Mouse (Mus musculus): Measurements from ENCODE around the gene Nrxn3. TPM values are rescaled to one million over a fixed set of nuclear protein-coding genes. Genes with fewer than 3 reads are reported as not detected.

Gene Nrxn3
- polyA plus RNA-seq, 1 experiment from 2014 or later = 5.2 TPM

DNA sequence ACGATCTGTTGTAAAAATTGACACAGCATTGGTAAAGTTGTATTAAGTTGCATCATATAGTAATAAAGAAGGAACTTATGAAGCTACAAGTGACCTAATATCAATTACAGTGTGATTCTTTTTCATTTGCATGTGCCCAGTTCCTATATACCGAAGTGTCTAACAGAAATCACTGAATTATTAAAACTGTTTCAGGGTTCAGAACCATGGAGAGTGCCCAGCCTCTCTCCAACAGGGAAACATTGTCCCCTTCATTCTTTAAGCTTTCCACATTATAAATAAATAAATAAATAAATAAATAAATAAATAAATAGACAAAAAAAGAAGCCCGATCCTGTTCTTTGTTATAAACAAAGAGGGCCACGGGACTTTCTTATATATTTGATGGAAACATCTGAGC, 140.4 kb downstream of the Nrxn3 start:
- H3K4me1 ChIP-seq (ENCODE audit: control insufficient read depth, insufficient read depth, low read length) = no peaks in the 10 kb centered on the region
- H3K27ac ChIP-seq (ENCODE audit: low read depth, low read length) = no peak overlapping the region
- H3K36me3 ChIP-seq (ENCODE audit: control insufficient read depth, insufficient read depth, low read length) = no peaks in the 10 kb centered on the region
- 82% methylated on average over 4 of the region's 4 CpGs for WGBS
- no peaks in the 10 kb centered on the region for H3K9me3 ChIP-seq (ENCODE audit: control insufficient read depth, low read length)
- H3K9ac ChIP-seq (ENCODE audit: low read depth, low read length) = no peak overlapping the region
- H3K27me3 ChIP-seq (ENCODE audit: control insufficient read depth, insufficient read depth, low read length) = no peaks in the 10 kb centered on the region
- H3K4me2 ChIP-seq (replicated peaks; ENCODE audit: low read depth, low read length) = no peak overlapping the region
- no peak for ATAC-seq (ENCODE audit: low FRiP score, low TSS enrichment)
- H3K4me3 ChIP-seq (ENCODE audit: low read length) = no peak overlapping the region

GRCm38 (mm10) chr12:88868288-88868687, 145.6 kb downstream of the Nrxn3 start:
- Histone ChIP-seq H3K4me1 (ENCODE audit: control insufficient read depth, insufficient read depth, low read length) (no peaks in the 10 kb centered on the region), H3K27me3 (ENCODE audit: control insufficient read depth, insufficient read depth, low read length) (no peaks in the 10 kb centered on the region), H3K4me3 (ENCODE audit: low read length) (no peak overlapping the region), H3K9ac (ENCODE audit: low read depth, low read length) (no peak overlapping the region), H3K36me3 (ENCODE audit: control insufficient read depth, insufficient read depth, low read length) (no peaks in the 10 kb centered on the region), H3K27ac (ENCODE audit: low read depth, low read length) (no peak overlapping the region), H3K9me3 (ENCODE audit: control insufficient read depth, low read length) (no peaks in the 10 kb centered on the region), H3K4me2 (replicated peaks; ENCODE audit: low read depth, low read length) (no peak overlapping the region)
- no peak for ATAC-seq (ENCODE audit: low FRiP score, low TSS enrichment)

GRCm38 (mm10) chr12:88897331-88897730, 174.7 kb downstream of the Nrxn3 start:
- Histone ChIP-seq H3K4me1 (ENCODE audit: control insufficient read depth, insufficient read depth, low read length) (no peaks in the 10 kb centered on the region), H3K9me3 (ENCODE audit: control insufficient read depth, low read length) (no peaks in the 10 kb centered on the region), H3K9ac (ENCODE audit: low read depth, low read length) (no peak overlapping the region), H3K4me3 (ENCODE audit: low read length) (no peak overlapping the region), H3K4me2 (replicated peaks; ENCODE audit: low read depth, low read length) (no peak overlapping the region), H3K27ac (ENCODE audit: low read depth, low read length) (no peak overlapping the region), H3K27me3 (ENCODE audit: control insufficient read depth, insufficient read depth, low read length) (no peaks in the 10 kb centered on the region), H3K36me3 (ENCODE audit: control insufficient read depth, insufficient read depth, low read length) (no peaks in the 10 kb centered on the region)
- 58% methylated on average over 1 of the region's 1 CpGs for WGBS
- no peak for ATAC-seq (ENCODE audit: low FRiP score, low TSS enrichment)

- Histone ChIP-seq H3K27ac (ENCODE audit: low read depth, low read length) (no peak overlapping the region), H3K9ac (ENCODE audit: low read depth, low read length) (no peak overlapping the region), H3K4me1 (ENCODE audit: control insufficient read depth, insufficient read depth, low read length) (no peaks in the 10 kb centered on the region), H3K36me3 (ENCODE audit: control insufficient read depth, insufficient read depth, low read length) (no peaks in the 10 kb centered on the region), H3K9me3 (ENCODE audit: control insufficient read depth, low read length) (no peaks in the 10 kb centered on the region), H3K4me2 (replicated peaks; ENCODE audit: low read depth, low read length) (no peak overlapping the region), H3K27me3 (ENCODE audit: control insufficient read depth, insufficient read depth, low read length) (no peaks in the 10 kb centered on the region), H3K4me3 (ENCODE audit: low read length) (no peak overlapping the region)
- ATAC-seq (ENCODE audit: low FRiP score, low TSS enrichment) = no peak
- WGBS = 42% methylated on average over 7 of the region's 7 CpGs
These were observed 177.5 kb downstream of the Nrxn3 start for GRCm38 (mm10) chr12:88900014-88900727.

- Histone ChIP-seq H3K27ac (ENCODE audit: low read depth, low read length) (no peak overlapping the region), H3K4me3 (ENCODE audit: low read length) (no peak overlapping the region), H3K27me3 (ENCODE audit: control insufficient read depth, insufficient read depth, low read length) (no peaks in the 10 kb centered on the region), H3K9ac (ENCODE audit: low read depth, low read length) (no peak overlapping the region), H3K36me3 (ENCODE audit: control insufficient read depth, insufficient read depth, low read length) (no peaks in the 10 kb centered on the region), H3K4me2 (replicated peaks; ENCODE audit: low read depth, low read length) (no peak overlapping the region), H3K9me3 (ENCODE audit: control insufficient read depth, low read length) (no peaks in the 10 kb centered on the region), H3K4me1 (ENCODE audit: control insufficient read depth, insufficient read depth, low read length) (no peaks in the 10 kb centered on the region)
- 4% methylated on average over 1 of the region's 1 CpGs for WGBS
- no peak for ATAC-seq (ENCODE audit: low FRiP score, low TSS enrichment)
These were observed 178.0 kb downstream of the Nrxn3 start for GRCm38 (mm10) chr12:88900728-88901080.

GRCm38 (mm10) chr12:88910761-88911160, 188.1 kb downstream of the Nrxn3 start:
- 39% methylated on average over 2 of the region's 2 CpGs for WGBS
- Histone ChIP-seq H3K27ac (ENCODE audit: low read depth, low read length) (no peak overlapping the region), H3K36me3 (ENCODE audit: control insufficient read depth, insufficient read depth, low read length) (no peaks in the 10 kb centered on the region), H3K4me2 (replicated peaks; ENCODE audit: low read depth, low read length) (no peak overlapping the region), H3K4me3 (ENCODE audit: low read length) (no peak overlapping the region), H3K9me3 (ENCODE audit: control insufficient read depth, low read length) (no peaks in the 10 kb centered on the region), H3K27me3 (ENCODE audit: control insufficient read depth, insufficient read depth, low read length) (no peaks in the 10 kb centered on the region), H3K9ac (ENCODE audit: low read depth, low read length) (no peak overlapping the region), H3K4me1 (ENCODE audit: control insufficient read depth, insufficient read depth, low read length) (no peaks in the 10 kb centered on the region)
- ATAC-seq (ENCODE audit: low FRiP score, low TSS enrichment) = no peak

- 53% methylated on average over 2 of the region's 2 CpGs for WGBS
These were observed 194.1 kb downstream of the Nrxn3 start for GRCm38 (mm10) chr12:88916752-88917151.

DNA sequence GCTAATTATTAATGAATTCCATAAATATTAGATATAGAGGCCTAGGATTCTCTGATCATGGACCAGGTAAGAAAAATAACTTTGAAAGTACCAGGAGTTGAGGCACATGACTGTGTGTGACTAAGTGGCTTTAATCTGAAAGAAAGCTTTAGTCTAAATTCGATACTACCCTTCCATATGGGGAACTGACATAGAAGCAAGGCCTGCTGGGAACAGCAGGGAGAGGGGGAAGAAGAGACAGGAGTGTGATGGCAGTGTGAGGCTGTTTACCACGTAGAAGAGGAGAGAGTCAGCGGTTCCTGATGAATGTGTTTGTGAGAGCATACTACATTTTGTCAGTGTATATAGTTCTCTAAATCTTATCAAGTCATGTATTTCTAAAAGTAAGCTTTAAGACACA, 202.2 kb downstream of the Nrxn3 start:
- Histone ChIP-seq H3K27me3 (ENCODE audit: control insufficient read depth, insufficient read depth, low read length) (no peaks in the 10 kb centered on the region), H3K27ac (ENCODE audit: low read depth, low read length) (no peak overlapping the region), H3K4me1 (ENCODE audit: control insufficient read depth, insufficient read depth, low read length) (no peaks in the 10 kb centered on the region), H3K9me3 (ENCODE audit: control insufficient read depth, low read length) (no peaks in the 10 kb centered on the region), H3K9ac (ENCODE audit: low read depth, low read length) (no peak overlapping the region), H3K36me3 (ENCODE audit: control insufficient read depth, insufficient read depth, low read length) (no peaks in the 10 kb centered on the region), H3K4me2 (replicated peaks; ENCODE audit: low read depth, low read length) (no peak overlapping the region), H3K4me3 (ENCODE audit: low read length) (no peak overlapping the region)
- 69% methylated on average over 3 of the region's 3 CpGs for WGBS
- no peak for ATAC-seq (ENCODE audit: low FRiP score, low TSS enrichment)

More at GRCm38 (mm10) chr12:88916752-88917151, 194.1 kb downstream of the Nrxn3 start:
- H3K9me3 ChIP-seq (ENCODE audit: control insufficient read depth, low read length) = no peaks in the 10 kb centered on the region
- no peak overlapping the region for H3K4me3 ChIP-seq (ENCODE audit: low read length)
- no peak overlapping the region for H3K4me2 ChIP-seq (replicated peaks; ENCODE audit: low read depth, low read length)
- ATAC-seq (ENCODE audit: low FRiP score, low TSS enrichment) = no peak
- no peaks in the 10 kb centered on the region for H3K4me1 ChIP-seq (ENCODE audit: control insufficient read depth, insufficient read depth, low read length)
- H3K36me3 ChIP-seq (ENCODE audit: control insufficient read depth, insufficient read depth, low read length) = no peaks in the 10 kb centered on the region
- no peak overlapping the region for H3K9ac ChIP-seq (ENCODE audit: low read depth, low read length)
- no peaks in the 10 kb centered on the region for H3K27me3 ChIP-seq (ENCODE audit: control insufficient read depth, insufficient read depth, low read length)
- H3K27ac ChIP-seq (ENCODE audit: low read depth, low read length) = no peak overlapping the region

DNA sequence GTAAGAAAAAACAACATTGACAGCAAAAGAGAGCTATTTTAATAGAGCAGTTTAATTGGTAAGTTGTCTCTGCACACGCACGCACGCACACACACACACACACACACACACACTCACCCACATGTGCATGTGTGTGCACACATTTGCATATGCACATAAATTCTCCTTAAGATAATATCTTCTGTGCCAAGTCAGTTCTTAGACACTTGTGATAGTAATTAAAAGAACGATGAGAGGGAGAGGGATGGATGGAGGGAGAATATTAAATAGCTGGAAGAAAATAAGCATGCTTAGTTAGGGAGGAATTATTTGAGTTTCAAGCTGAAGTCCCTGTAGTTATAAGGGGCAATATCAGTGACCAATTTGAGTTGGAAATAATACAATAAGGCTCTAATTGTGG, 203.6 kb downstream of the Nrxn3 start:
- Histone ChIP-seq H3K4me1 (ENCODE audit: control insufficient read depth, insufficient read depth, low read length) (no peaks in the 10 kb centered on the region), H3K9me3 (ENCODE audit: control insufficient read depth, low read length) (no peaks in the 10 kb centered on the region), H3K27me3 (ENCODE audit: control insufficient read depth, insufficient read depth, low read length) (no peaks in the 10 kb centered on the region), H3K27ac (ENCODE audit: low read depth, low read length) (no peak overlapping the region), H3K9ac (ENCODE audit: low read depth, low read length) (no peak overlapping the region), H3K36me3 (ENCODE audit: control insufficient read depth, insufficient read depth, low read length) (no peaks in the 10 kb centered on the region), H3K4me2 (replicated peaks; ENCODE audit: low read depth, low read length) (no peak overlapping the region), H3K4me3 (ENCODE audit: low read length) (no peak overlapping the region)
- WGBS = 93% methylated on average over 4 of the region's 4 CpGs
- no peak for ATAC-seq (ENCODE audit: low FRiP score, low TSS enrichment)

Measured in kidney, embryonic 14.5 days (tissue).